Mouse (Mus musculus) intestine, embryonic 14.5 days (tissue): Measurements from ENCODE around the gene Zfp423. TPM values are rescaled to one million over a fixed set of nuclear protein-coding genes. Genes with fewer than 3 reads are reported as not detected.

Experiments used
- ATAC-seq: fragments of 200-750 bp; cut with Nextera tagmentation; replicated peaks from 2 replicates; pipeline ENCODE4 v1.8.0; 2017; ENCODE audit warnings: low read depth, moderate number of reproducible peaks, moderate TSS enrichment, moderate library complexity; ENCODE audit not compliant: low FRiP score, low TSS enrichment
- DNase-seq: peaks from one replicate; pipeline ENCODE4 v3.0.0-alpha.2; 2018; ENCODE audit warnings: low spot score
- H3K27ac ChIP-seq: fragments of 300-500 bp; sonication (generic); 2 replicates; pipeline ENCODE4 v1.5.1; 2014; ENCODE audit warnings: low read depth, mild to moderate bottlenecking, control low read depth
- H3K27me3 ChIP-seq: fragments of 300-500 bp; sonication (generic); replicated peaks from 2 replicates; pipeline ENCODE4 v1.6.1; 2014; ENCODE audit warnings: low read length, control low read depth; ENCODE audit not compliant: control insufficient read depth, insufficient read depth
- H3K36me3 ChIP-seq: fragments of 300-500 bp; sonication (generic); 2 replicates; pipeline ENCODE4 v1.6.1; 2014; ENCODE audit warnings: low read length, control low read depth; ENCODE audit not compliant: control insufficient read depth, insufficient read depth
- H3K4me1 ChIP-seq: fragments of 300-500 bp; sonication (generic); replicated peaks from 2 replicates; pipeline ENCODE4 v1.6.1; 2014; ENCODE audit warnings: low read length, control low read depth, mixed read lengths; ENCODE audit not compliant: control insufficient read depth, insufficient read depth
- H3K4me2 ChIP-seq: fragments of 300-500 bp; sonication (generic); 2 replicates; pipeline ENCODE4 v1.6.1; 2014; ENCODE audit warnings: low read length
- H3K4me3 ChIP-seq: fragments of 300-500 bp; sonication (generic); 2 replicates; pipeline ENCODE4 v1.5.1; 2014; ENCODE audit warnings: low read depth, low read length, control low read depth, mixed read lengths
- H3K9ac ChIP-seq: fragments of 300-500 bp; sonication (generic); 2 replicates; pipeline ENCODE4 v1.6.1; 2014; ENCODE audit warnings: mild to moderate bottlenecking, low read length
- H3K9me3 ChIP-seq: fragments of 300-500 bp; sonication (generic); 2 replicates; pipeline ENCODE4 v1.6.1; 2016; ENCODE audit warnings: low read length, control low read depth; ENCODE audit not compliant: control insufficient read depth
- WGBS: fragments of 180-500 bp; shearing (Covaris S2); extraction: QIAGEN DNeasy Blood & Tissue Kit; methylation state at CpG from one replicate; pipeline ENCODE4 v1.1.7; 2014; 5-methylcytosine and 5-hydroxymethylcytosine counted together
- polyA plus RNA-seq: library from polyadenylated mRNA; unstranded; fragments of >200 nt; fragmentation: Nextera tagmentation; extraction: Ambion mirVana; gene quantifications from 2 replicates; pipeline ENCODE4 v1.2.1, GENCODE M21; 2014

Gene Zfp423
- polyA plus RNA-seq, 1 experiment from 2014 or later: 10.5 TPM

- 76% methylated on average over 6 of the region's 6 CpGs for WGBS
- Histone ChIP-seq H3K9me3 (no peaks in the 10 kb centered on the region), H3K36me3 (no peaks in the 10 kb centered on the region), H3K4me2 (no peak overlapping the region), H3K9ac (no peak overlapping the region), H3K4me1 (peaks cover 10% of the 10 kb centered on the region), H3K27ac (no peak overlapping the region), H3K4me3 (no peak overlapping the region), H3K27me3 (no peaks in the 10 kb centered on the region)
- ATAC-seq (no peak), DNase-seq (no peak)
Measured at GRCm38 (mm10) chr8:87922936-87923335, 36.5 kb downstream of the Zfp423 start.

DNA sequence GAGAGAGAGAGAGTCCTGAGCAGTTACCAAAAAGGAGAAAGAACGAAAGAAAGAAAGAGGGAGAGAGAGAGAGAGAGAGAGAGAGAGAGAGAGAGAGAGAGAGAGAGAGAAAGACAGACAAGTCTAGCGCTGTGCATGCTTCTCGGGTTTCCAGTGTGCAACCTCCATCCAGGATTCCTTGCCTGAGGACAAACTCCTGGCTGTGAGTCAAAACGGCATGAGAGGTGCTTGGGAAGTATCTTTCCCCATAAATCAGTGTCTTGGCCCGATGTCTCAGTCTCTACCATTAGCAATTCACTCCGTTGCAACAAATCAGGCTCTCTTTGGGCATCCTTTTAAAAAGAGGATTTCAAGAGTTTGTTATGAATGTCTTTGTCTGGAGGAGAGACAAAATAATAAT, 36.9 kb downstream of the Zfp423 start:
- Histone ChIP-seq H3K27ac (no peak overlapping the region), H3K9ac (no peak overlapping the region), H3K4me3 (no peak overlapping the region), H3K36me3 (no peaks in the 10 kb centered on the region), H3K4me1 (peaks cover 15% of the 10 kb centered on the region), H3K9me3 (no peaks in the 10 kb centered on the region), H3K4me2 (no peak overlapping the region), H3K27me3 (no peaks in the 10 kb centered on the region)
- WGBS: 41% methylated on average over 6 of the region's 6 CpGs
- no peak for DNase-seq
- no peak for ATAC-seq

- no peak overlapping the region for H3K4me3 ChIP-seq
- H3K27ac ChIP-seq: no peak overlapping the region
- no peaks in the 10 kb centered on the region for H3K36me3 ChIP-seq
- 52% methylated on average over 5 of the region's 5 CpGs for WGBS
- H3K9me3 ChIP-seq: no peaks in the 10 kb centered on the region
- DNase-seq (no peak), ATAC-seq (no peak)
- no peaks in the 10 kb centered on the region for H3K27me3 ChIP-seq
- H3K4me2 ChIP-seq: no peak overlapping the region
- peaks cover 37% of the 10 kb centered on the region for H3K4me1 ChIP-seq
- H3K9ac ChIP-seq: no peak overlapping the region
Measured at GRCm38 (mm10) chr8:87918004-87918403, 41.4 kb downstream of the Zfp423 start.

- Histone ChIP-seq H3K9ac (no peak overlapping the region), H3K27me3 (no peaks in the 10 kb centered on the region), H3K36me3 (no peaks in the 10 kb centered on the region), H3K4me2 (no peak overlapping the region), H3K27ac (no peak overlapping the region), H3K9me3 (no peaks in the 10 kb centered on the region), H3K4me3 (no peak overlapping the region; the same call in 1 of the 2 replicates), H3K4me1 (peaks cover 58% of the 10 kb centered on the region)
- 82% methylated on average over 9 of the region's 9 CpGs for WGBS
- no peak for DNase-seq
- ATAC-seq: no peak
Measured at GRCm38 (mm10) chr8:87915763-87916162, 43.6 kb downstream of the Zfp423 start.

DNA sequence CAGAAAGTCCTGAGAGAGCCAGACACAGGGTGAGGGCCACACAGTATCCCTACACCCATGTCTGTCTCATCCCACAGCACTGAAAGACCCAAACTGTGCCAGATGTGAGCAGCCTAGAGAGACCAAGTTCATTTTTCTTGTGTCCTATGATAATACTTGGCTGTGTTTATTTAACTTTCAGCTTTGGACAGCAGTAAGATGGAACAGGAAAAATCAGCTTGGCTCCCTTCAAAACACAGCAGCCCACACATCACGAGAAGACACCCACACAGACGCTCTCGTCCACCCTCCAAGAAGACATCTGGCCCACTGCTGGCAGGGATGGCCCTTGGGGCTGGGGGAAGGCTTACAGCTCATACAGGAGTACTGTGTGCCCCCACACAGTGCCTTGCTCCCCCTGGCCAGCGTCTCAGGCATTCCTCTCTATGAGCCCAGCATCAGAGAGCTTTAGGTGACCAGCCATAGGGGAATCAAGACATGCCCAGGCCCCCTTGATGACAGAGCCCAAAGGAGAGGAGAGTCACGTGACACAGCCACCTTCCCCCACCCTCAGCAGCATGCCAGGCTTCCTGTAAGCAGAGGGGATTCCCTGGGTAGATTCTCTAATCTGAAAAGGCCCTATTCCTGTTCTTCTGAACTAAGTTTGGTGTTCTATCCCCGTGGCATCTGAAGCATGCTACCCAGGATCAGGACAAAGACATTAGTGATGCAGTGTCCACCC, 45.0 kb downstream of the Zfp423 start:
- H3K27me3 ChIP-seq: no peaks in the 10 kb centered on the region; the same call in 1 of the 2 replicates
- 0 out of 2 replicates have a peak overlapping the region, but pooled peaks have one; percentile 9 for H3K27ac ChIP-seq
- no peaks in the 10 kb centered on the region for H3K36me3 ChIP-seq
- WGBS: 30% methylated on average over 6 of the region's 6 CpGs
- DNase-seq (no peak), ATAC-seq (0 out of 2 replicates have a peak, but pooled peaks have one; percentile 18)
- no peak overlapping the region for H3K4me2 ChIP-seq
- no peak overlapping the region for H3K9ac ChIP-seq
- no peaks in the 10 kb centered on the region for H3K9me3 ChIP-seq
- no peak overlapping the region for H3K4me3 ChIP-seq
- peaks cover 64% of the 10 kb centered on the region for H3K4me1 ChIP-seq

GRCm38 (mm10) chr8:87908940-87909339, 50.5 kb downstream of the Zfp423 start:
- ATAC-seq: no peak

GRCm38 (mm10) chr8:87905404-87905803, 54.0 kb downstream of the Zfp423 start:
- no peaks in the 10 kb centered on the region; the same call in 1 of the 2 replicates for H3K27me3 ChIP-seq
- no peak overlapping the region for H3K27ac ChIP-seq
- no peak overlapping the region for H3K4me2 ChIP-seq
- H3K36me3 ChIP-seq: no peaks in the 10 kb centered on the region
- DNase-seq (no peak), ATAC-seq (no peak)
- no peak overlapping the region for H3K9ac ChIP-seq
- 73% methylated on average over 5 of the region's 5 CpGs for WGBS
- peaks cover 3% of the 10 kb centered on the region; the same call in 1 of the 2 replicates for H3K4me1 ChIP-seq
- no peak overlapping the region for H3K4me3 ChIP-seq
- no peaks in the 10 kb centered on the region for H3K9me3 ChIP-seq

More at GRCm38 (mm10) chr8:87908940-87909339, 50.5 kb downstream of the Zfp423 start:
- Histone ChIP-seq H3K4me3 (no peak overlapping the region), H3K27ac (no peak overlapping the region), H3K9me3 (no peaks in the 10 kb centered on the region), H3K4me2 (no peak overlapping the region), H3K27me3 (no peaks in the 10 kb centered on the region; the same call in 1 of the 2 replicates), H3K36me3 (no peaks in the 10 kb centered on the region), H3K9ac (no peak overlapping the region), H3K4me1 (peaks cover 33% of the 10 kb centered on the region)
- no peak for DNase-seq
- WGBS: 70% methylated on average over 2 of the region's 2 CpGs

DNA sequence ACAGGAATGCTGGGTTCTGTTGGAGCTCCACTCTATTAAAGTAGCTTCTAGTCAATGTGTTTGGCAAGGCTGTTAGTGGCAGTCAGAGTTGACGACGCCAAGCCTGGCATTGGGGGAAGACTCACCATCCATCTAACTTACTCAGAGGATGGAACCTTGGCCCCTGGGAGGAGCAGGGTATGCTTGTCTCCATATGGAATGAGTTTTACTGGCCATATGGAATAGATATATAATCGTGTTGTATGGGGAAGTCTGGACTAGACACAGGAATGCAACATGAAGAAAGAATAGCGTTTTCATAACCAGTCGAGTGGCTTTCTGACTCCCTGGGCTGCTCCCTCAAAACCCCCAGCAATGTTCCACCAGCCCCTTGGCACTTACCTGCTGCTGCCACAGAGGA, 55.3 kb downstream of the Zfp423 start:
- 87% methylated on average over 5 of the region's 5 CpGs for WGBS
- H3K36me3 ChIP-seq: no peaks in the 10 kb centered on the region

More for the DNA sequence above, 55.3 kb downstream of the Zfp423 start:
- Histone ChIP-seq H3K4me1 (no peaks in the 10 kb centered on the region), H3K4me3 (no peak overlapping the region), H3K9ac (no peak overlapping the region), H3K4me2 (no peak overlapping the region), H3K27me3 (no peaks in the 10 kb centered on the region), H3K9me3 (no peaks in the 10 kb centered on the region), H3K27ac (no peak overlapping the region)
- DNase-seq (no peak), ATAC-seq (no peak)
